Mouse (Mus musculus): ENCODE data around the gene Fam205a1. TPM values are rescaled to one million over a fixed set of nuclear protein-coding genes. Genes with fewer than 3 reads are reported as not detected.
"Not testable (repeated sequence)": the region's sequence is repeated elsewhere in the genome, so short reads cannot be mapped to it uniquely, and the experiment has no call there.

Gene Fam205a1
- total RNA-seq (2021) = not detected
- long read RNA-seq, experiment 1 = 0 reads
- long read RNA-seq, experiment 2 = 0 reads

DNA sequence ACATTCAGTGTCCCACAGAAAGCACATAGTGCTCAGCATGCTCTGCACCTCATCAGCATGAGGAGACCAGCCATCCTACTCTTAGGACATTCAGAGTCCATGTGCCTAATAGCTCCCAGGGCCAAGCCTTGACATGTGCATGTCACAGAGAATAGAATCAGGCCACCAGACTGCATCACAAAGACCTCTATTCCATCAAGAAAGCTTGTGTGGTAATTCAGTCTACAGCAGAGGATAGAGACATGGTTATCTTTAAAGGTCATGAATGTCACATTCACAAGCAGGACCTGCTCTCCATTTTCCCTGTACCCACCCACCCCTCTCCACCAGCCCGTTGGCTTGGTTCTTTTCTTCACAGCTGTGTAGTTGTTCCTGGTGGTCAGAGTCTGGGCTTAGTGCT, at the start of gene Fam205a1:
Gene Fam205a1 (minus strand): TSS at position 101 of the 400 bp plus-strand sequence.
- not testable (repeated sequence) for DNase-seq

GRCm38 (mm10) chr4:42902730-42903129, 49.0 kb upstream of the Fam205a1 start:
- no peak for DNase-seq

DNA sequence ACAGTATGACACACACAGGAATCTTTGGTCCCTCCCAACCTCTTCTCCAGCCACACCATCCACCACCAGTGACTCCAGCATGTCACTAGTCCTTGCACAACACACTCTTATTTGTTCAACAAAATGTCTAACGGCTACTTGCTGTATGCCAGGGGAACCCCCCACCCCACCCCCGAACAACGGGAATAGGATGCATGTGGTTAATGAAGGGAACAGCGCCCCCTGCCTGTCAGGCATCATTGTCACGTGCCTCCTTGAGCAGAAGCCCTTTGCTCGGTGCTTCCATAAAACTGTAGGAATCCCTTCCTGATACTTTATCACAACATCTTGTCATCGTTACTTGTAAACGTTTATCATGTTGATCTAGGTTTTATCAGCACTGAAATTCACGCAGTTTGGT, 48.5 kb upstream of the Fam205a1 start:
- no peak for DNase-seq

DNA sequence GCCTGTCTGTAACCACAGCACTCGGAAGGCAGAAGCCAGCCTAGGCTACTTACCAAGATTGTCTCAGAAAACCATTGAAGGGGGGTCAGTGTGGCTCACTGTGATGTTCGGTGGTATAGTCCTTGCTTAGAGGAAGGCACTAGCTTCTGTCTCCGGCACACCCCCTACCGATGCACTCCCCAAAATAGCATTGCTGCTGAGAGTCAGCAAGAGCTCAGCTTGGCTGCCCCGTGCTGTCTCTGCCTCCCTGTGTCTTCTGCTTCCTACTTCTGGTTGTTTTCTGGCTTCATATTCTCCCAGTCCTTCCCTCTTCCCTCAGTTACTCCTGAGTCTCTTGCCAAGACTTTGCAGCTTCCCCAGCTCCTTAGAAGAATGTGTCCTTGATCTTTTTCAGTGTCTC, 47.2 kb upstream of the Fam205a1 start:
- DNase-seq = no peak

DNA sequence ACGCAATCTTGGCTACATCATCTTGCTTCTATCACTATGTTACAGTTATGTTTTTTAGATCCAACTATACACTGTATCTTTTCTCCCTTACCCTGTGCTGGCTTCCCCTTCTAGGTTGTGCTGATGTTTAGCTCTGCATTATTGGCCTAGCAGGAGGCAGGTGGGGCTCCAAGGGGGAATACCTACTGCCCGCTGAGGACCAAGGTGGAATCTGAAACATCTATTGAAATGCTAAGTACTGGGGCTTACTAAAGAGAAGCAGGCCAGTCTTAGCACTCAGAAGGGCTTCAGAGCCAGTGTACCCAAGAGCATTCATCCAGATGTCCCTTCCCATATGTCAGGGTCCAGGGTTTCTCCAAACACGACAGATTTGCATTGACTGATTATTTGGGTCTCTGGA, 45.2 kb upstream of the Fam205a1 start:
- DNase-seq = no peak

GRCm38 (mm10) chr4:42895118-42895517, 41.4 kb upstream of the Fam205a1 start:
- DNase-seq = no peak

- DNase-seq = no peak
Measured at GRCm38 (mm10) chr4:42891176-42891575, 37.5 kb upstream of the Fam205a1 start.

GRCm38 (mm10) chr4:42888806-42889205, 35.1 kb upstream of the Fam205a1 start:
- DNase-seq = no peak

DNA sequence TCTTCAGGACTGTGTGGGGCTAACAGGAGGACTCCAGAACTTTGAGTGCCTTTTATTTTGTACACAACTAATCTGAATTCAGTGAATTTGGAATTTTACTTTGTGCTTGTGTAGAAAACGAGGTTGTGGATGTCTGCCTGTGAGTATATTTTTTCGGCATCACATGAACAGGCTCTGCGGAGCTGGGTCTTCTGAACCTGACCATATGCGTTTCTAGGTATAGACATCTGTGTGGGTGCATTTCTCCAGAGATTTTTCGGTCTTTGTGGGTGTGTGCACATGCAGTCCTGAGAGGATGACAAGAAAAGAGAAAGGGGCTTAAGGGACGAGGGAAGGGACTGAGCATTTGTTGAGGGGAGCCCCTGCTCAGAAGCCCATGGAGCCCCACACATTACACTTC, 33.2 kb upstream of the Fam205a1 start:
- no peak for DNase-seq

GRCm38 (mm10) chr4:42880677-42880948, 26.9 kb upstream of the Fam205a1 start:
- no peak for DNase-seq

- no peak for DNase-seq
Measured at GRCm38 (mm10) chr4:42879829-42880676, 26.4 kb upstream of the Fam205a1 start.

GRCm38 (mm10) chr4:42877657-42878056, 24.0 kb upstream of the Fam205a1 start:
- DNase-seq = no peak

DNA sequence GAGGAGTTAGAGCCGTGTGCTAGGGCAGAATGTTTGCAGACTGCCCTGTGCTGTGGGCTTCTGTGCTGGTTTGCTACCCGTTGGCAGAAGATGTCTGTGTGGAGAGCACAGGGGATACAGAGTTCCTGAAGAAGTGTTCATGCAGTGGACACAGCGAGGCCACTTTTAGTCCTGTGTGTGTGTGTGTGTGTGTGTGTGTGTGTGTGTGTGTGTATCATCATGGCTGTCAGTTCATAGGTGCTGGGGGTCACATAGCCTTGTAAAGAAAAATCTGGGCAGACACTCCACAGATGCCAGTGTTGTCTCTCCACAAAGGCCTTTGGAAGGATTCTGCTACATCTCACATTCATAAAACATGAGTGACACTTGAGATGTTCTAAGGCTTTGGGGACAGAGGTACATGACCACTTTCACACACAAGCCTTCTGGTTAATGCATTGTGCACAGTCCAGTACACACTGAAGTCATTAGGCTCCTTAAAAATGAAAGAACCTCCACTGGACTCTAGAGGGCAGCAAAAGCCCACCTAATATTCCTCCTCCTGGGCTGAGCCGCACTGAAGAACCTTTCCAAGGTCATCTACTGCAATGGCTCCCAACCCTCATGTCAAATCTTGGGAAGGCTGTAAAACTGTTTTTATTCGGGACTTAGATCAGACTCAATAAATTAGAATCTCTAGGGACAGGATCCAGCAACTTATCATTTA, 23.1 kb upstream of the Fam205a1 start:
- peak; percentile 14 for DNase-seq

- DNase-seq = no peak
Measured at GRCm38 (mm10) chr4:42874134-42874533, 20.4 kb upstream of the Fam205a1 start, which contains the start of gene Fam205c. Gene Fam205c (minus strand): TSS chr4:42874234.

DNA sequence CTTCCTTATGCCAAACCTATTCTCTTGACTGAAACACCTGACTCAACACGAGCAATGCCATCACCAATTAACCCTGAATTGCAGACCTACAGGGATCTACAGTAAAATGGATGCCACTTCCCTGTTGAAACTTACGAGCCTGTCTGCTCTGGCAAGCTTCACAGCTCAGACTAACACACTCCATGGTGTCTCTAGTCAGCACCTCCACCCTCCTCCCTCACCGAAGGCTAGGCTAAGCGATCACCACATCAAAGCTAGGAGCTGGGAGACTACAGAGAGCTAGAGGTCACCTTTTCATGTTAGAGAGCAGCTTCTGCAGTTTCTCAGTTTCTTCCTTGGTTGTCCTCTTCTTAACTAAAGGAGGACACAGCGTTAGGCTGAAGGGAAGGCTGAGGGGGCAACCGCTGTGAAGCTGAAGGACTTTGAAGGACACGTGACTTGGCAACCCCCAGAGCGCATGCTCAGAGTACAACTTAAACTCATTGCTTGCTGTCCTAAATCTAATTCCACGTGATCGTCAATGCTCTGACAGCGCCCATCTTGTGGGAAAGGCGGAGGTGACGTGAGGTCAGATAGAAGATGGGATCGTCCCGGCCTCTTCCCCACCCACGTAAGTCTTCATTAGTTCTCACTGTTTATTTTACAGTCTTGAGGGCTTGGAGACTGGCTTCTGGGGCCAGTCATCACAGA, 19.2 kb upstream of the Fam205a1 start:
- DNase-seq = no peak

- DNase-seq = no peak
Measured at GRCm38 (mm10) chr4:42872151-42872550, 18.5 kb upstream of the Fam205a1 start.

- DNase-seq = no peak
Measured at GRCm38 (mm10) chr4:42870748-42871147, 17.1 kb upstream of the Fam205a1 start.

- no peak for DNase-seq
Measured at GRCm38 (mm10) chr4:42868193-42868592, 14.5 kb upstream of the Fam205a1 start.

- no peak for DNase-seq
Measured at GRCm38 (mm10) chr4:42867390-42867789, 13.7 kb upstream of the Fam205a1 start.

DNA sequence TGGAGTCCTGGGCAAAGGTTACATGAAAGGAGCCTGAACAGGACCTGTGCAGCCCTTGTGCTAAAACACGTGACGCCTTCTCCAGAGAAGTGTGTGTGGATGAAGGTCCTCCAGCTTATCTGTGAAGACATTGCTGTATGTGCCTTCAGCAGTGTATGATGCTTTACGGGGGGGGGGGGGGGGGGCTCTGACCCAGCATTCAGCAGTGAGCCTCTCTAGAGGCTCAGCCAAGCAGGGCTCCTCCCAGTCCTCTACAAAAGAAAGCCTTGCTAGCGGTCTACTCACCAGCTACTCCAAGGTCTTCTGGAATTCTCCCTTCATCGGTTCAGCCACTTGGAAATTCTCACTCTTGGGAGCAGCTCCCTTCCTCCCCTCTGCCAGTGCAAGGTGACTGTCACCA, 9.8 kb upstream of the Fam205a1 start:
- not testable (repeated sequence) for DNase-seq

DNA sequence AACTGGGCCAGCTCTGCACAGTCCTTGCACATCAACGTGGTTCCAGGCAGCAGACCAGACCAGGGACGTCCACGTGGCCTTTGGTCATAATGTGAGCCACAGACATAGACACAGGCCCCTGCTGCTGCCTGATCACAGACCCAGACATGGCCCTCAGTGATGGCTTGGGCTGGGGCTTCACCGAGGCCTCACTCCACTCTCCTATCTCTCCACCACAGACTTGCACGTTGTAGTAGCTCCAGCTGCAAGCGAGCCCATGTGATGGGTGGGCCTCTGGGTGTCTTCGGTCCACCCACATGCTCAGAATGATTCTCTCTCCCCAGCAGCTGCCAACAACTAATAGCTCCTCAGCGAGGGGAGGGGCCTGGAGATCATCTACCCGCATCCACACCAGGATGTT, 6.8 kb upstream of the Fam205a1 start:
- DNase-seq = not testable (repeated sequence)

DNA sequence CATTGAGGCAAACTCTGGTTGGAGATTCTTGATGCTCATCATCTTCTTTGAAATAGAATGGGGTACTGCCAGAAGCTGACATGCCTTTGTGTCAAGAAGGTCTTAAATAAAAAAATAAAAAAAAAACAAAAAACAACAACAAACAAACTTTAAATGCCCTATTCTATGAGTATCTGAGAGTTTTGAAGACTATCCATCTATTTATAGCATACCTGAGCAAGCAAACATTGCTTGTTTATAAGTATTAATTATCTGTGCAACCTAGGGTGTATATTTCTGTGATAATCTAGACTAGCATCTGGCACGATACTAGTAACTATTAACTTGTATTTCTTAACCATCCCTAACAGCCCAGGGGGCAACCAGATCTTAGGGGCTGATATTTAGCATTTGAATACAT, 3.0 kb upstream of the Fam205a1 start, which contains the start of gene Gm12394:
Gene Gm12394 (minus strand): TSS at position 101 of the 400 bp plus-strand sequence.
- not testable (repeated sequence) for DNase-seq

Data from gastrocnemius, postnatal 25 days (tissue).